Mouse (Mus musculus): Measurements from ENCODE around the gene Epn3.

Epn3 gene

GRCm38 (mm10) chr11:94499661-94500152 lies at the start of gene Epn3:
Gene Epn3 (minus strand): TSS chr11:94499974.
- peak; percentile 65 to 75 for DNase-seq (ENCODE audit: low spot score in 2 of 2)

- peak; percentile 91 to 95 for DNase-seq (ENCODE audit: low spot score in 2 of 2)
Measured at GRCm38 (mm10) chr11:94548888-94549690, 49.3 kb upstream of the Epn3 start, which contains the start of gene Rsad1. Gene Rsad1 (minus strand): TSS chr11:94549255.

DNA sequence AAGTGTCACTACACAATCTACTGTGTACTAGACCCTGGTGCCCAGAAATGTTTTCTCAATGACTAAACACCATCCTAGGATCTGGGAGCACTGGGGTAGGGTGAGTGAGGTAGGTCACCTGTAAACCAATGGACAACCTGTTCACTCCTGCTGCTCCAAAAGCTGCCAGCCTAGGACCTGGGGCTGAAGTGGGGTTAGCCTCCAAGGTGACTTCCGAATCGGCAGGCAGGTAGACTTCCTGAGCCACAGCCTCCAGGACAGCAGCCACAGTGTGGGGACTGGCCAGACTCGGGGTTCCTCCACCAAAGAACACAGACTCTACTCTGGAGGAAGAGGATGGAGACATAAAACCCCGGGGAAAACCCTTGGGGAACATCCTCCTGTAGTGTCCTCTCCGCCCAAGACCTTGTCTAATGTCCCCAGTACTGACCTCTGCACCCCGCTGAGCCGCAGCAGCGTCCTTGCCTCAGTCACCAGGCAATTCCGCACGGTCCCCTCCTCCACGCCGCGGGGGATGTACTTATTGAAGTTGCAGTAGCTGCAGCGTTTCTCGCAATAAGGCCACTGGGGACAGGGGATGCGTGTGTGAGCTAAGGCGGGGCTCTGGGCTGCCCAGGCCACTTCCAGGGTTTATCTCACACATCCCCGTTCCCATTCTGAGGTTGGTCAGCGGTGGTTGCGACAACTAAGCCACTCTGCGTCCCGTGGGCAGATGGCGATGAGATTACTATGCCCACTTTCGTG lies 48.4 kb upstream of the Epn3 start:
- DNase-seq (ENCODE audit: low spot score in 2 of 2): peak in 1 of 2 experiments; percentile 36

DNA sequence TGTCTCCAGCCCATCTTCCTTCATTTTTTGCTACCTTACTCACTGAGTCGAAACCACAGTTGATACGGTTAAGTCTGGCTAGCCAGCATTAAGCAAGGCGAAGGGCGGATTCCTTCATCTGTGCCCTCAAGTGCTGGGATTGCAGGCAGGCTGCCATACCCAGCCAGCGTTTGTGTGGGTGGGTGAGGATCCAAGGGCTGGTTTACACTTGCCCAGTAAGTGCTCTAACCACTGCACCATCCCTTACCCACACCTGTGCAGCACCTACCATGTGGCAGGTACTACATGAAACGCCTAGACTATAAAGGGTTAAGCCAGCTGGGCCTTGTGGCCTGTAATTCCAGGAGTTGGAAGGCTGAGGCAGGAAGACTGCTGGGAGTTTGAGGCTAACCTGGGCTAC lies 47.5 kb upstream of the Epn3 start:
- no peak for DNase-seq (ENCODE audit: low spot score in 2 of 2)

DNA sequence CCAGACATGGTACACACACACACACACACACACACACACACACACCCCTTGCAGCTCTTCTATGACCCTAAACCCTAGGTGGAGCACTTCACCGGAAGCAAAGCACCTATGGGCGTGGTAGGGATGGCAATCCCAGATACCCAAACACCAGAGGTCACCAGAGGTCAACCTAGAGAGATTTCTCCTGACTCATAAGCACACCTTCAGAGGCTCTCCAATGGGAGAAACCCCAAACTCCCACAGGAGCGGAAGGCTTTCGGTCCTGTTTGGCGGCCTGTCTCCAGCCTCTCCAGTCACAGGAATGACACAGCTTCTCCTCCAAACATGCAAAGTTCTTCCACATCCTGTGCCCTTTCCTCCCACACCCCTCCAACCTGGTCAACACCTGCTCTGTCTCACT lies 46.6 kb upstream of the Epn3 start:
- no peak for DNase-seq (ENCODE audit: low spot score in 2 of 2)

- no peak for DNase-seq (ENCODE audit: low spot score in 2 of 2)
Measured at GRCm38 (mm10) chr11:94544422-94544821, 44.6 kb upstream of the Epn3 start.

GRCm38 (mm10) chr11:94543932-94544331 lies 44.2 kb upstream of the Epn3 start:
- peak; percentile 87 to 97 for DNase-seq (ENCODE audit: low spot score in 2 of 2)

DNA sequence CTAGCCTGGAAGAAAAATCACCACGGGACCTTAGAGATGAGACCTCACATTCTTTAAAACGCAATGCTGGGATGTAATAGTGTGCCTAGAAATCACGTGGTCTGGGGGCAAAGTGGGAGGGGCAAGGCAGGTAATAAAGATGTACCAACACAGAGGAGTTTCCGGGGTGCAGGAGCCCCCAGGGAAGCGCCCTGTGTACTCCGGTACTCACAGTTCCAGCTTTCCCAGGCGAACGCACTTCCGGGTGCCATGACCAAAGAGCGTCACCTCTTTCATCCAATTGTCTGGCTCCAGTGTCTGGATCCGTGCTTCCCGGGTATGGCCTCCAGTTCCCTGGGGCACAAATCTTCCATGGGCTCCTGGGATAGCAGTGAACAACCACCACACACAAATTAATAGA lies 43.6 kb upstream of the Epn3 start:
- DNase-seq (ENCODE audit: low spot score in 2 of 2): no peak

DNA sequence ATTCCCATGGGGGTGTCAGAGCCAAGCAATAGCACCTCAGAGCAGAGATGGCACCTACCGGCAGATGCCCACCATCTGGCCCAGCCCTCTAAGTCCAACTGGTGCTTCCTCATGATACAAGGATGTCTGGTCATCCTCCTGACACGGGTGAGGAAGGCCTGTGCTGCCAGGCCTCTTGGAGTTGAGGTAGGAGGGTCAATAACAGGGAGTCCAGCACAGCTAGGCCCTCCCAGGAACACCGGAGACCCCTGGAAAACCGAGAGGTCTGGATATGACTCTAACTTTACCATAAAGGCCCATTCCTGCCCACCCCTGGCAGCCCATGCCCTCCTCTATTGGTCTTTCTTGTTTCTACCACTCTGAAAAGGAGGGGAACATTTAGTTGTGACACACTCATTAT lies 42.6 kb upstream of the Epn3 start:
- DNase-seq (ENCODE audit: low spot score in 2 of 2): no peak

- no peak for DNase-seq (ENCODE audit: low spot score in 2 of 2)
Measured at GRCm38 (mm10) chr11:94539761-94540160, 40.0 kb upstream of the Epn3 start.

GRCm38 (mm10) chr11:94538733-94539292 lies 39.0 kb upstream of the Epn3 start:
- peak in 1 of 2 experiments; percentile 28 for DNase-seq (ENCODE audit: low spot score in 2 of 2)

GRCm38 (mm10) chr11:94533171-94533570 lies 33.4 kb upstream of the Epn3 start:
- no peak for DNase-seq (ENCODE audit: low spot score in 2 of 2)

GRCm38 (mm10) chr11:94528879-94529278 lies 29.1 kb upstream of the Epn3 start:
- DNase-seq (ENCODE audit: low spot score in 2 of 2): no peak

DNA sequence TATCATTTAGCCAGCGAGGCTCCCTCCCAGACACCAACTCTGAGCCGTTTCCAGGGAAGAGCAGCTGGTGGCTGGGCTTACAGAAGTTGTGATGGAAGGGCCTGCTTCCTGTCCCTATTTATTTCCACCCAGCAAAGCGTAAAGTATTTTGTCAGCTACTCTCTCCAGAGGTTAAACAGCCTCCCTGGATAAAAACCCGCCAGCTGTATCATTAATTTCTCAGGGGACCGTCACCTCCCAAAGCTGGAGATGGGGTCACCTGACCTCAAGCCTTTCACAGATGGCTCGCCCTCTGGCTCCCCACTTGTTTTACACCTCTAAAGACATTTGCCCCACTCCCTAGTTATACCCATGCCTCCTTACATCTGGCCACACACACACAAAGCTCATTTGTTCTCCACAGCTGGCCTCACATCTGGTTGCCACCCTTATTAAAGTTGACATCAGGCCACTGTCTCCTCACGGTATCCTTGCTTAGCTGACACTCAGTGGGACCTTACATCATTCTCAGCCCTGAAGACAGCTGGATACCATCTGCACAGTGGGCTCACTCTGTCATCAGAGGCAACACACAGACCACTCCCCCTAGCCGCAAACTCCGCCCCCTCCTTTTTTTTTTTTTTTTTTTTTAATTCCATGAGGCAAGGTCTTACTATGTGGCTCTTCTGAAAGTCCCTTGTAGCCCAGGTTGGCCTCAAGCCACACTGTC lies 26.6 kb upstream of the Epn3 start:
- DNase-seq (ENCODE audit: low spot score in 2 of 2): no peak

- no peak for DNase-seq (ENCODE audit: low spot score in 2 of 2)
Measured at GRCm38 (mm10) chr11:94521219-94521843, 21.6 kb upstream of the Epn3 start, which contains the start of gene Mycbpap. Gene Mycbpap (minus strand): TSS chr11:94521742.

- no peak for DNase-seq (ENCODE audit: low spot score in 2 of 2)
Measured at GRCm38 (mm10) chr11:94513452-94513851, 13.7 kb upstream of the Epn3 start.

- no peak for DNase-seq (ENCODE audit: low spot score in 2 of 2)
Measured at GRCm38 (mm10) chr11:94508976-94509375, 9.2 kb upstream of the Epn3 start.

GRCm38 (mm10) chr11:94501482-94501881 lies 1.7 kb upstream of the Epn3 start:
- DNase-seq (ENCODE audit: low spot score in 2 of 2): no peak

DNA sequence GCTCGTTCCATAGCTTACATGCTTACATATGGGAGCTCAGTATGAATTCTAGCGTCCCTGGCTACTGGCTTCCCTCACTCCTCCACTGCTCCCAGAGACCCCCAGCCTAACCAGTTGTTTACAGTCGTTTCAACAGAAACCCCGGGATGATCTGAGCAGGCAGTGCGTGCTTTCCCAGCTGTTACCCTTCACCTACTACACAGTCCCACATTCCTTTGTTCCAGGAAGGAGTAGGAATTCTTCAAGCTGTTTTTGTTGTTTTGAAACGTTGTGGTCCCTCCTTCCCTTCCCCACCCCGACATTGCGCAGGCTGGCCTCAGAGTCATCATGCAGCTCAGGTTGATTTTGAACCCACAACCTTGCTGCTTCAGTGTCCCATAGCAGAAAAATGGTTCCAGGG lies 588 bp upstream of the Epn3 start:
- no peak for DNase-seq (ENCODE audit: low spot score in 2 of 2)

DNA sequence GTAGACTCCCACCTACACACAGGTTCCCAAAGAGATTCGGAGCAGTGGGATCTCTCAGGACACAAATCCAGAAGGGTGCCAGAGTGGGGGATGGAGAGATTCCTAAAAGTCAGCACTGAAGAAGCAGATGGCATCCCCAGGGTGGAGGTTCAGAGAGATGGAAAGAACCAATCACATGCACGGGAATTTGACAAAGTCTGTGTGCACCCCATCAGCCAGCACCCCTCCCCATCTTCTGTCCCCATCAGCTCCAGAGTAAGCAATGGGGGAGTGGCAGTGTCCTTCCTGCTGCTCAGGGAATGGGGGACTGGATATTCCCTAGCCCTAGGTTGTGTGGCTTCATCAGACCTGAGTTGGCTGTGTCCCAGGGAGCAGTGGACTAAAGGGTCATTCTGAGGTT lies 739 bp downstream of the Epn3 start:
- DNase-seq (ENCODE audit: low spot score in 2 of 2): no peak
